Mouse (Mus musculus) midbrain, embryonic 11.5 days (tissue): ENCODE data around the gene Deaf1. TPM values are rescaled to one million over a fixed set of nuclear protein-coding genes. Genes with fewer than 3 reads are reported as not detected.

Experiments
- ATAC-seq: fragments of 200-750 bp; cut with Nextera tagmentation; 2 replicates; pipeline ENCODE4 v1.8.0; 2017; ENCODE audit warnings: moderate TSS enrichment, moderate library complexity; ENCODE audit not compliant: low FRiP score
- DNase-seq: peaks from one replicate; pipeline ENCODE4 v3.0.0; 2015; ENCODE audit warnings: low spot score; ENCODE audit errors: missing footprints
- H3K27ac ChIP-seq: fragments of 300-500 bp; sonication (generic); 2 replicates; pipeline ENCODE4 v1.5.1; 2014; ENCODE audit warnings: low read depth, low read length
- H3K27me3 ChIP-seq: fragments of 300-500 bp; sonication (generic); 2 replicates; pipeline ENCODE4 v1.6.1; 2014; ENCODE audit warnings: mild to moderate bottlenecking, low read length, moderate library complexity, mixed read lengths; ENCODE audit not compliant: control insufficient read depth, insufficient read depth
- H3K36me3 ChIP-seq: fragments of 300-500 bp; sonication (generic); 2 replicates; pipeline ENCODE4 v1.6.1; 2014; ENCODE audit warnings: mild to moderate bottlenecking, low read length, moderate library complexity, mixed read lengths; ENCODE audit not compliant: control insufficient read depth, insufficient read depth
- H3K4me1 ChIP-seq: fragments of 300-500 bp; sonication (generic); 2 replicates; pipeline ENCODE4 v1.6.1; 2014; ENCODE audit warnings: low read length; ENCODE audit not compliant: control insufficient read depth, insufficient read depth
- H3K4me2 ChIP-seq: fragments of 300-500 bp; sonication (generic); 2 replicates; pipeline ENCODE4 v1.6.1; 2014; ENCODE audit warnings: mild to moderate bottlenecking, moderate library complexity
- H3K4me3 ChIP-seq: fragments of 300-500 bp; sonication (generic); 2 replicates; pipeline ENCODE4 v1.5.1; 2014; ENCODE audit warnings: low read depth, low read length
- H3K9ac ChIP-seq: fragments of 300-500 bp; sonication (generic); 2 replicates; pipeline ENCODE4 v1.6.1; 2014; ENCODE audit warnings: low read length
- H3K9me3 ChIP-seq: fragments of 300-500 bp; sonication (generic); 2 replicates; pipeline ENCODE4 v1.6.1; 2016; ENCODE audit warnings: low read length; ENCODE audit not compliant: control insufficient read depth
- WGBS: fragments of 180-500 bp; shearing (Covaris S2); extraction: QIAGEN DNeasy Blood & Tissue Kit; methylation state at CpG from one replicate; pipeline ENCODE4 v1.1.7; 2014; 5-methylcytosine and 5-hydroxymethylcytosine counted together
- polyA plus RNA-seq: library from polyadenylated mRNA; unstranded; fragments of >200 nt; fragmentation: Nextera tagmentation; extraction: Ambion mirVana; gene quantifications from 2 replicates; pipeline ENCODE4 v1.2.1, GENCODE M21; 2014

Deaf1 gene
- polyA plus RNA-seq, 1 experiment from 2014 or later = 66.9 TPM

GRCm38 (mm10) chr7:141341689-141342226 is 14.3 kb upstream of the Deaf1 start:
- no peak overlapping the region for H3K4me2 ChIP-seq
- peaks cover 3% of the 10 kb centered on the region; the same call in 1 of the 2 replicates for H3K27me3 ChIP-seq
- H3K27ac ChIP-seq = no peak overlapping the region
- ATAC-seq (no peak), DNase-seq (peak; percentile 69)
- H3K4me1 ChIP-seq = peaks cover 6% of the 10 kb centered on the region; the same call in 1 of the 2 replicates
- H3K9ac ChIP-seq = no peak overlapping the region
- no peaks in the 10 kb centered on the region for H3K9me3 ChIP-seq
- WGBS = 72% methylated on average over 10 of the region's 10 CpGs
- H3K36me3 ChIP-seq = no peaks in the 10 kb centered on the region
- H3K4me3 ChIP-seq = no peak overlapping the region

GRCm38 (mm10) chr7:141340476-141340875 is 13.0 kb upstream of the Deaf1 start:
- Histone ChIP-seq H3K4me1 (peaks cover 6% of the 10 kb centered on the region; the same call in 1 of the 2 replicates), H3K9ac (no peak overlapping the region), H3K4me3 (no peak overlapping the region), H3K4me2 (no peak overlapping the region), H3K27ac (no peak overlapping the region), H3K27me3 (peaks cover 3% of the 10 kb centered on the region; the same call in 1 of the 2 replicates), H3K36me3 (no peaks in the 10 kb centered on the region), H3K9me3 (no peaks in the 10 kb centered on the region)
- ATAC-seq (no peak), DNase-seq (peak; percentile 28)
- 84% methylated on average over 6 of the region's 6 CpGs for WGBS

DNA sequence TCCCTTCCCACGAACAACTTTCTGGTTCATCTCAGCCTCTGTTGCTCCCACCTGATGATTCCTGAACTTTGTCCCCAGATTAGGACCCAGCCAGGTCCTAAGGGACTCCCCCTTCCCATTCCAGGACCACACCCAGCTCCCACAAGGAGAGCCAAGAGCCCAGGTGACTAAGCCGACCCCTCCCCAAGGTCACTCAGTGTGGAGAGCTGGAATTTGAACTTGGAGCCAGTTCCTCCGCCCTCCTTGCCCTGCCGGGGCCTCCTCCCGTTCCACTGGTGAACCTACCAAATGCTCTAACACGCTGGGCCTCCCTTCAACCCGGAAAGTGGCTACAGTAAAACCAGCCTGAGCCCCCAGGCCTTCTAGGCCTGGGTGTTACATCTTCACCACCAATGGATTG is 12.5 kb upstream of the Deaf1 start:
- ATAC-seq (no peak), DNase-seq (peak; percentile 56)
- Histone ChIP-seq H3K9ac (no peak overlapping the region), H3K36me3 (no peaks in the 10 kb centered on the region), H3K9me3 (no peaks in the 10 kb centered on the region), H3K27me3 (peaks cover 3% of the 10 kb centered on the region; the same call in 1 of the 2 replicates), H3K27ac (no peak overlapping the region), H3K4me3 (no peak overlapping the region), H3K4me2 (no peak overlapping the region), H3K4me1 (peaks cover 6% of the 10 kb centered on the region; the same call in 1 of the 2 replicates)
- 84% methylated on average over 7 of the region's 7 CpGs for WGBS

DNA sequence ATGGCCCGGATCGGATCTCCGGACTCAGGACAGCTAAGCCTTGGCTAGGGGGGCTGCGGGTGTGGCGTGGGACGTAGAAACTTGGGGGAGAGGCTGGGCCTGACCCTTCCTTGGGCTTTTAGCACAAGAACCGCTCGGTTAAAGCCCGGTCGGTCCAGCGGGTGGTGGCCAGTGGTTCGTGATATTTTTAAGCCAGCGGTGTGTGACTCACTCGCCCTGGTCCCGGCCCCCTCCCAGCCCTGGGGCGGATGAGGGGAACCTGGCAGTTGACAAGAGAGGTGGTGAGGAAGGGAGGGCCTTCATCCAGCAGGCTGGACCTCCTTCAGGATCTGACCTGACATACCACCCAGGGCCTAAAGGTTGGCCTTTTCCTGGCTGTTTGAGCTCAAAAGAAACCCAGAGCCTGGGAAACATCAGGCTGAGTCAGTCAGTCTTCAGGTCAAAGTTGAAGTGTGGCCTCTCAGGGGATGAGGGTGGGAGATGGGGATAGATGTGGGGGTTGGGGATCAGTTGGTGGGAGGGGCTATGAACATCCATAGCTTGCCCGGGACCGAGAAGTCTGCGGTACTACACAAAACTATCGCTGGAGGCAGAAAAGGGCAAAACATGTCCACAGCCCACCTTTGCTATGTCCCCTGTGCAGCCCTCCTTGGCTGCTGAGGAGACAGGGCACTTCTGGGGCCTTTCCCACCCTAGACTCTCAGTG is 11.9 kb upstream of the Deaf1 start:
- Histone ChIP-seq H3K4me2 (peak overlapping the region; percentile 35; the same call in 1 of the 2 replicates), H3K9me3 (no peaks in the 10 kb centered on the region), H3K4me3 (no peak overlapping the region), H3K27me3 (peaks cover 3% of the 10 kb centered on the region; the same call in 1 of the 2 replicates), H3K36me3 (0 out of 2 replicates have a peak, but pooled peaks cover 2% of the 10 kb centered on the region), H3K9ac (no peak overlapping the region), H3K4me1 (peaks cover 6% of the 10 kb centered on the region; the same call in 1 of the 2 replicates), H3K27ac (no peak overlapping the region)
- DNase-seq (peak; percentile 82), ATAC-seq (0 out of 2 replicates have a peak, but pooled peaks have one; percentile 12)
- 42% methylated on average over 20 of the region's 20 CpGs for WGBS

DNA sequence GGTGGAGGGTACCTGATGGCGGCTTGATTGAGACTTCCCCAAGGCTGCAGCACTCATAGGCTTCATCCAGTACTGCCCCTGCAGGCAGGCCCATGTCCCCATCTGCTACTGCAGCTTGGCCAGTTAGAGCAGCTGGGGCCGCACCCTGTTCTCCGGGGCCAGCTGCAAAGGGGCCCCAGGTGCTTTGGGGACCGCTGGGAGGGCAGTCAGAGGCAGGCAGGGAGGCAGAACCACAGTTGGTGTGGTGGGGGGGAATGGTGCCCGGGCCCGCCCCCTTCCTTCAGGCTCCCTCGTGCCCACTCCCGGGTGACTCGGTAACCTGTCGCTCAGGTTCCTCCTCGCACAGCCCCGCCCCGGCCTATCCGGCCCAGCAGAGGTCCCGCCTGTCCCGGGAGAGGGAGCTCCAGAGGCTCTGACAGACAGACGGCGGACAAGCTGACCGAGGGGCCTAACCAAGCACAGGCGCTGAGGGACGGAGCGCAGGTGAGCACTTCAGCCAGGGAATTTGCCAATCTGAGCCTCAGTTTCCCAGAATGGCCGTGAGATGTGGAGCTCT is 11.2 kb upstream of the Deaf1 start, which contains the start of gene Eps8l2:
Gene Eps8l2 (plus strand): TSS at position 305 of the 556 bp plus-strand sequence.
- Histone ChIP-seq H3K4me2 (peak within 1 kb of the TSS; percentile 35), H3K4me3 (no peak within 1 kb of the TSS), H3K4me1 (peaks cover 6% of the 10 kb centered on the region; the same call in 1 of the 2 replicates), H3K27ac (no peak within 1 kb of the TSS), H3K27me3 (peaks cover 3% of the 10 kb centered on the region; the same call in 1 of the 2 replicates), H3K9me3 (no peaks in the 10 kb centered on the region), H3K36me3 (peaks cover 2% of the 10 kb centered on the region; the same call in 1 of the 2 replicates), H3K9ac (peak within 1 kb of the TSS; percentile 14; the same call in 1 of the 2 replicates)
- ATAC-seq (peak; percentile 54), DNase-seq (peak; percentile 86)
- WGBS = 3% methylated on average over 23 of the region's 23 CpGs

- ATAC-seq = no peak
- DNase-seq = peak; percentile 81
- WGBS = 82% methylated on average over 3 of the region's 3 CpGs
- no peak overlapping the region; the same call in 1 of the 2 replicates for H3K9ac ChIP-seq
- H3K4me2 ChIP-seq = no peak overlapping the region
- no peaks in the 10 kb centered on the region for H3K9me3 ChIP-seq
- no peak overlapping the region for H3K27ac ChIP-seq
- peaks cover 3% of the 10 kb centered on the region; the same call in 1 of the 2 replicates for H3K27me3 ChIP-seq
- H3K36me3 ChIP-seq = peaks cover 6% of the 10 kb centered on the region; the same call in 1 of the 2 replicates
- no peak overlapping the region for H3K4me3 ChIP-seq
- H3K4me1 ChIP-seq = peaks cover 6% of the 10 kb centered on the region; the same call in 1 of the 2 replicates
Observed at GRCm38 (mm10) chr7:141337716-141338416, 10.4 kb upstream of the Deaf1 start.

GRCm38 (mm10) chr7:141336296-141336695 is 8.8 kb upstream of the Deaf1 start:
- H3K36me3 ChIP-seq = peaks cover 7% of the 10 kb centered on the region; the same call in 1 of the 2 replicates
- peaks cover 6% of the 10 kb centered on the region; the same call in 1 of the 2 replicates for H3K4me1 ChIP-seq
- H3K4me2 ChIP-seq = no peak overlapping the region
- peaks cover 3% of the 10 kb centered on the region; the same call in 1 of the 2 replicates for H3K27me3 ChIP-seq
- WGBS = 86% methylated on average over 3 of the region's 3 CpGs
- H3K4me3 ChIP-seq = no peak overlapping the region
- no peaks in the 10 kb centered on the region for H3K9me3 ChIP-seq
- ATAC-seq (no peak), DNase-seq (peak; percentile 65)
- H3K27ac ChIP-seq = no peak overlapping the region
- no peak overlapping the region for H3K9ac ChIP-seq

DNA sequence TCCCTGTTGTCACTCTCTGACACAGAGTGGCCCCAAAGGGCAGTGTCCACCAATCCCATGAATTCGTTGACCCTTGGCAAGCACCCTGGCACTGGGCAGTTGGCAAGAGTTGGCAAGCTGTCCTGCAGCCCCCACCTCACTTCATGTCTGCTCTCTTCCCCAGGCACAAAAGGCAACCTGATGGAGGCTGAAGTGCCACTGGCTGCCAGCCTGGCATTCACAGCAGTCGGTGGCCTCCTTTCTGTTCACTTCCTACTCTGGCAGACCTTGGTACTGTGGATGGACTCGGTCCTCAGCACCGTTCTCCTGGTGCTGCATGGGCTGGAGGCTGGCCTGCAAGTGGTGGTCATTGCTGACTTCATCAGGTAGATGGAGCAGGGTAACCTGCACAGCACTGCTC is 8.2 kb upstream of the Deaf1 start:
- ATAC-seq = no peak
- Histone ChIP-seq H3K27me3 (peaks cover 3% of the 10 kb centered on the region; the same call in 1 of the 2 replicates), H3K27ac (no peak overlapping the region), H3K4me1 (peaks cover 6% of the 10 kb centered on the region; the same call in 1 of the 2 replicates), H3K36me3 (peaks cover 7% of the 10 kb centered on the region; the same call in 1 of the 2 replicates), H3K9me3 (no peaks in the 10 kb centered on the region), H3K4me2 (no peak overlapping the region), H3K4me3 (no peak overlapping the region), H3K9ac (no peak overlapping the region)
- 92% methylated on average over 4 of the region's 4 CpGs for WGBS
- DNase-seq = no peak
